In the genomic region with DNA sequence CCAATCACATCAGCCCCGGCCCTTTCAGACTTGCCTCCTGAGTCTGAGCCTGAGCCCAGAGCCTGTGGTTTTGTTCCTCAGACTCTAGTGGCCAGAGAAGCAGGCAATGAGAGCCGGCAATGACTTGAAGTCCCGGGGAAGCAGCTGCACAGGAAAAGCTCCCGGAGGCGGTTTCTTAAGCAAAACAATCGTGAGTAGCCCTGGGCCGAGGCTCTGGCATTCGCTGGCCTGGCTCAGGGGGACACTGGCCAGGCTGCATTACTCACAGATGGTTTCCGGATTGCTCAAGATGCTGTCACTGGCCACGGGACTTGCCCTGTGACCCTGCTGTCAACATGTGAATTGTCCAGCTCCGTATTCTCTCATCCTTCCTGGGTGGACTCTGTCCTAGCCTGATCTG, we compare ENCODE assay signal across 8 mouse cellular contexts. TPM values are rescaled to one million over a fixed set of nuclear protein-coding genes. Genes with fewer than 3 reads are reported as not detected.
DNase-seq lines count a peak whose midpoint lies in the region; ATAC-seq and TF ChIP-seq lines count a peak whose summit lies in the region.

No protein-coding gene starts in this region.

- H3K27me3 ChIP-seq in midbrain, embryonic 10.5 days (ENCODE audit: low read depth, poor library complexity, severe bottlenecking) = peaks cover 39% of the 10 kb centered on the region
- H3K27me3 ChIP-seq in midbrain, embryonic 15.5 days (replicated peaks) = 0 out of 2 replicates have a peak, but pooled peaks cover 13% of the 10 kb centered on the region
- peaks cover 4% of the 10 kb centered on the region; the same call in 1 of the 2 replicates for H3K27me3 ChIP-seq in liver, postnatal 0 days (ENCODE audit: insufficient read depth, low read length)

- no peak for ATAC-seq in midbrain, embryonic 15.5 days (replicated peaks)
- peak; percentile 77 for ATAC-seq in liver, postnatal 0 days
- no peak for ATAC-seq in inflammation-experienced regulatory T-cells, adult 6 months

- H3K9me3 ChIP-seq in midbrain, embryonic 10.5 days (replicated peaks) = no peaks in the 10 kb centered on the region
- no peaks in the 10 kb centered on the region for H3K9me3 ChIP-seq in midbrain, embryonic 15.5 days
- no peaks in the 10 kb centered on the region for H3K9me3 ChIP-seq in liver, postnatal 0 days (ENCODE audit: low read length)

- no peak for TF ChIP-seq EP300 in liver, postnatal 0 days (IDR thresholded peaks at IDR 0.05; ENCODE audit: low read depth)

- H3K4me3 ChIP-seq in midbrain, embryonic 10.5 days = no peak overlapping the region
- H3K4me3 ChIP-seq in midbrain, embryonic 15.5 days = no peak overlapping the region
- H3K4me3 ChIP-seq in liver, postnatal 0 days (ENCODE audit: low read depth, low read length) = no peak overlapping the region

- WGBS in midbrain, embryonic 10.5 days = 37% methylated on average over 11 of the region's 11 CpGs
- 33% methylated on average over 11 of the region's 11 CpGs for WGBS in midbrain, embryonic 15.5 days
- 18% methylated on average over 11 of the region's 11 CpGs for WGBS in liver, postnatal 0 days (ENCODE audit: insufficient replicate concordance)

- no peak for TF ChIP-seq CTCF in liver, postnatal 0 days (IDR thresholded peaks at IDR 0.05; ENCODE audit: low read depth)

- peak; percentile 30 for DNase-seq in midbrain, embryonic 10.5 days (ENCODE audit: low spot score)
- peak; percentile 66 to 74 for DNase-seq in adrenal gland, postnatal 36 days
- peak; percentile 15 to 27 for DNase-seq in frontal cortex, adult 2 months (ENCODE audit: extremely low spot score in 1 of 2, low spot score in 1 of 2)
- peak; percentile 10 to 19 for DNase-seq in kidney, adult 8-10 months
- DNase-seq in liver, postnatal 0 days = peak; percentile 39
- DNase-seq in telencephalon, adult 2 months (ENCODE audit: low read depth, low spot score) = peak; percentile 32

- H3K4me1 ChIP-seq in midbrain, embryonic 10.5 days = peaks cover 30% of the 10 kb centered on the region
- peaks cover 13% of the 10 kb centered on the region for H3K4me1 ChIP-seq in midbrain, embryonic 15.5 days
- peaks cover 4% of the 10 kb centered on the region; the same call in 1 of the 2 replicates for H3K4me1 ChIP-seq in liver, postnatal 0 days (ENCODE audit: insufficient read depth)

- H3K4me2 ChIP-seq in midbrain, embryonic 15.5 days = no peak overlapping the region
- H3K4me2 ChIP-seq in liver, postnatal 0 days (ENCODE audit: low read depth, low read length) = no peak overlapping the region

- H3K27ac ChIP-seq in midbrain, embryonic 10.5 days (replicated peaks) = no peak overlapping the region
- H3K27ac ChIP-seq in midbrain, embryonic 15.5 days = no peak overlapping the region
- H3K27ac ChIP-seq in liver, postnatal 0 days (ENCODE audit: low read depth) = no peak overlapping the region

- no peak overlapping the region for H3K9ac ChIP-seq in midbrain, embryonic 15.5 days
- no peak overlapping the region for H3K9ac ChIP-seq in liver, postnatal 0 days (replicated peaks)

- no peaks in the 10 kb centered on the region for H3K36me3 ChIP-seq in midbrain, embryonic 10.5 days
- H3K36me3 ChIP-seq in midbrain, embryonic 15.5 days (replicated peaks) = no peaks in the 10 kb centered on the region
- no peaks in the 10 kb centered on the region for H3K36me3 ChIP-seq in liver, postnatal 0 days (replicated peaks; ENCODE audit: insufficient read depth, low read length)

RNA-seq across cellular contexts. Expression of gene Arhgap22, which starts 33.8 kb away (rescaled TPM):
- polyA plus RNA-seq in midbrain, embryonic 10.5 days (2016; fragmentation: Nextera tagmentation; extraction: Ambion mirVana) = 2.0 and 2.1 TPM in 2 replicates
- polyA plus RNA-seq in midbrain, embryonic 15.5 days (2015; fragmentation: Nextera tagmentation; extraction: Ambion mirVana) = 2.0 and 2.6 TPM in 2 replicates
- 1 to 10 TPM; 3.6 to 5.3 TPM for total RNA-seq in adrenal gland, postnatal 36 days (2021)
- polyA plus RNA-seq in frontal cortex, adult 2 months (2012; rRNA removed) = 20.0 and 23.3 TPM in 2 replicates
- polyA plus RNA-seq in liver, postnatal 0 days (2015; fragmentation: Nextera tagmentation; extraction: Ambion mirVana) = 0.73 and 1.0 TPM in 2 replicates
- under 1 TPM in 1 of 3 experiments, not detected in 2; 0.18 TPM for polyA plus RNA-seq in inflammation-experienced regulatory T-cells, adult 6 months (2017; shearing (Covaris generic))

Comparison
In these comparisons a context has a peak if more than half of its experiments do, and no peak if none do; other contexts are left out.
1. DNase-seq: peak in every context shown above with its lines; median percentile 70 in adrenal gland, postnatal 36 days; 39 in liver, postnatal 0 days; 32 in telencephalon, adult 2 months; 30 in midbrain, embryonic 10.5 days; 21 in frontal cortex, adult 2 months; 14 in kidney, adult 8-10 months.